Mouse (Mus musculus) ovary, postnatal 14 days (tissue): ENCODE measurements around the gene Kcnq4.

ENCODE experiments used
- DNase-seq: peaks from one replicate; pipeline ENCODE4 v3.0.0; 2022; ENCODE audit warnings: low spot score

Gene Kcnq4

DNA sequence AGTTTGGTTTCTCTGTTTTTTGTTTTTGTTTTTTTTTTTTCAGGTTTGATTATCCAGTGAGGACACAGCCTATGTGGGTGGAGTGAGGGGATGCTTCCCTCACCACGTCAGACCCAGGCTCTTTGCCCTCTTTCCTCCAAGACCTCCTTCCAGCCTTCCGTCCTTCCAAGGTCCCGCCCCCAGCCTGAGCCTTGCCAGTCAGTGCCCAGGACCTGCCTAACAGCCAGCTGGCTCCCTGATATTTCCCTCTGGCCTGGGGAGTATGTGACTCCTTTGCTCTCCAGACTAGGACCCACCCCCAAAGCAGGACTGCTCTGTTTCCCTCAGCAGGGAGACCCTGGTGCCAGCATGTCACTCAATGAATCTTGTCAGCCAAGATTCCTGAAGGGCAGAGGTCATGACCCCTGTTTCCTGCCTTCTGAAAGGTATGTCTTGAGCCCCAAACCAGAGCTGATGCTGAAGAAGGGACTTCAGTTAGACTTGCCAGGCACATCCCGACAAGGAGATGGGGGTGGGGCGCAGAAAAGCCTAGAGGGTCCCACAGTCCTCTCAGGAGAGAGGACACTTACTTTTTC, 22.8 kb downstream of the Kcnq4 start:
- DNase-seq: no peak

- no peak for DNase-seq
Measured at GRCm38 (mm10) chr4:120721574-120721973, 26.8 kb downstream of the Kcnq4 start.

GRCm38 (mm10) chr4:120719152-120719551, 29.3 kb downstream of the Kcnq4 start:
- DNase-seq: no peak

GRCm38 (mm10) chr4:120717591-120717990, 30.8 kb downstream of the Kcnq4 start:
- no peak for DNase-seq

GRCm38 (mm10) chr4:120716765-120717164, 31.6 kb downstream of the Kcnq4 start:
- no peak for DNase-seq

DNA sequence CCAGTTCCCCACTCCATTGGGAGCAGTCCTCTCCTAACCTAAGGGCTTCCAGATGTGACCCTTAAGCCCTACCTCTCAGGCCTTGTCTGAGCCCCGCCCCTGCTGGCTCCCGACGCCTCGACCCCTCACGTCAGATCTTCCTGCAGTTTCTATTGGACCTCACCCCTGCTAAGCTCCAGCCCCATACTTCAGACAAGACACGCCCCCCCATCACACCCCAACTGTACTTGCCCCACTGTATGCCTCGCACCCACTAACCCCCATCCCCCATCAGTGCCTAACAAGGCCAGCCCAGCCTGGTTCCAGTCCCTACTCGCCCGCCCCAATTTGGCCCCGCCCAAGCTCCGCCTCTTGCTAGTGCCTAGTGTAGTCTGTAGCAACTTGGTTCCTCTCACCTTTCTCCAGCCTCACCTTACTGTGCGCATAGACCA, 32.3 kb downstream of the Kcnq4 start:
- no peak for DNase-seq

DNA sequence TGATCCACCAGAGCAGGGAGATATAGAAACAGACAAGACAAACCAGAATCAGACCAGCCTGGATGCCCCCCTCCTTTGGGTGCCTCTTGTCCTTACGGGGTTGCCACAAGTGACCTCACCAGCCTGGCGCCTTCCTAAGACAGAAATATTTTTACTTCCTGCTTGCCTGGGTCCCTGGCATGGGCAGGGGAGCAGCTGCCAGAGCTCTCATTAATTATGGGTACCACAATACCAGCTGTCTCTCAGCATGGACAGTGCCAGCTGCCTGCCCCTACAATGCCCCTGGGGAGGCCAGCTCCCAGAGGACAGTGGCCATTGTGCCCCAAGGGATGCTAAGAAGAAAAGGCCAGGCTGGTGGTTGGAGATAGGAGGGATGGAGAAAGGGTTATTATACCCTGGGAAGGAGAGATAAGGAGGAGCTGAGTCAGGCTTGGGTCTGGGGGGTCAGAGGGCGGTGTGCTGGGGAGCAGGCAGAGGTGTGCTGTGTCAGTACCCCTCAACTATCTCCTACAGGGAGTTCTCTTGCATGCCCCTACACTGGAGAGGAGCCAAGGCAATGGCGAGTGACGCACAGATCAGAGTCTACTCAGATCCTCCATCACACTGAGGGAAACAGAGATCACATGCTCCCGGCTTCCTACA, 34.4 kb downstream of the Kcnq4 start:
- no peak for DNase-seq

DNA sequence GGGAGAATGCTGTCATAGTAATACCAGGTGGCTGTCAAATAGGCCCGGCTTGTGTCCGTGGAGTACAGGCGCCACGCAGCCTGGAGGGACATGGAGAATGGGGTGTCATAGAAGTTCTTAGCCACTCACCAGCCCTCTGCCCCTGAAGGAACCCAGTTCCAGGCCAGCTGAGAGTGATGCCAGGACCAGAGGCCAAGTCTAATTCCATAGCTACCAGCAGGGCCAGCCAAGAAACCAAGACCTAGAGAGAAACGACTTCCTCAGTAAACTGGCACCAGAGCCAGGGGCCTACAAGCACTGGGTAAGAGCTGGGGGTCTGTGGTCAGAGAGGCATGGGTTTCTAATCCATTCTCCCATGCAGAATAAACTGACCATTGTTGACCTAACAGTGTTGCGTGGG, 35.4 kb downstream of the Kcnq4 start:
- DNase-seq: no peak

GRCm38 (mm10) chr4:120712236-120712635, 36.2 kb downstream of the Kcnq4 start:
- DNase-seq: no peak

- DNase-seq: no peak
Measured at GRCm38 (mm10) chr4:120702511-120702910, 45.9 kb downstream of the Kcnq4 start.

- no peak for DNase-seq
Measured at GRCm38 (mm10) chr4:120702056-120702455, 46.4 kb downstream of the Kcnq4 start.

- no peak for DNase-seq
Measured at GRCm38 (mm10) chr4:120701180-120701579, 47.2 kb downstream of the Kcnq4 start.

DNA sequence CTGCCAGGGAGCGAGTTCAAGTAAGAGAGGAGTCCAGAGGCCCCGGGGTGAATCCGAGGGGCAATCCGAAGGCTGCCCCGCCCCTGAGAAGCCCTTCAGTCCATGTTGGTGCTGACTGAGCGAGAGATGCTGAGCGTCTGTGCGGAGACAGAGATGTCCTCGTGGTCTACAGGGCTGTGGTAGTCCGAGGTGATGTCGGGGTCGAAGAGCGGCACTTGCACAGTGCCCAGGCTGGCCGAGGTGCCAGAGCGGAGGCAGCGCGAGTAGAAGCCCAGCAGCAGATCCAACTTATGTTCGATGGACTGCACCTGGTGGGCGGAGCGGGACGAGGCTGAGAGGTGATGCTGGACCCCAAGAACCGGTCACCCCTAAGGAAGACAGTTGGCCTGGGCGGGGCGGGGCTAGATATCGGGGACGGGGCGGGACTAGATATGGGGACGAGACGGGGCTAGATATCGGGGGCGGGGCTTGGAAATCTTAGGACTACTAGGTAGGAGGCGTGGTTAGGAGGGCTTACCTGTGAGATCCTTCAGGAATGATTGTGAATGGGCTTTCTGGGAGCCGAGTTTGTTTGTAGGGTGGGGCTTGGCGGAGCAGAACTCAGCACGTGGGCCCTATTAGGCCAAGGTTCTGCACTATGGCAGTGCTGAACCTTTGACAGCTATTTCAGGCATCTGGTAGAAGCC, 50.5 kb downstream of the Kcnq4 start:
- DNase-seq: no peak

- DNase-seq: no peak
Measured at GRCm38 (mm10) chr4:120697353-120697752, 51.1 kb downstream of the Kcnq4 start.

- peak; percentile 68 for DNase-seq
Measured at GRCm38 (mm10) chr4:120692717-120693116, 55.7 kb downstream of the Kcnq4 start.

DNA sequence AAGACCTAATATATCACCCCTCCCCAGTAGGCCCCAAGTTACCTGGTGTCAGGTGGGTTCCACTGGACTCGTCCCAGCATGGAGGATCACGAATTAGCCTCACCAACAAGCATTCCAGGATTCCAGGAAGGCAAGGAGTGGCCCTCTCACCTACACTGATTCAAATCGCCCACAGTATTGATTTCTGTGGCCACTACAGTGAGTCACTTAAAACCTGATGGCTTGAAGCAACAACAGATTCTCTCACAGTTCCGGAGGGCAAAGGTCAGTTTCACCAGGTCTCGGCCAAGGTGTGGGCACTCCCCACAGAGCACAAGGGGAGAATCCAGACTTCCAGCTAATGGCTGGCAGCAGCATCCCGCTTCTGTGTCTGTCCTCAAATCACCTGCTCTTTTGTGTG, 59.1 kb downstream of the Kcnq4 start:
- DNase-seq: no peak

DNA sequence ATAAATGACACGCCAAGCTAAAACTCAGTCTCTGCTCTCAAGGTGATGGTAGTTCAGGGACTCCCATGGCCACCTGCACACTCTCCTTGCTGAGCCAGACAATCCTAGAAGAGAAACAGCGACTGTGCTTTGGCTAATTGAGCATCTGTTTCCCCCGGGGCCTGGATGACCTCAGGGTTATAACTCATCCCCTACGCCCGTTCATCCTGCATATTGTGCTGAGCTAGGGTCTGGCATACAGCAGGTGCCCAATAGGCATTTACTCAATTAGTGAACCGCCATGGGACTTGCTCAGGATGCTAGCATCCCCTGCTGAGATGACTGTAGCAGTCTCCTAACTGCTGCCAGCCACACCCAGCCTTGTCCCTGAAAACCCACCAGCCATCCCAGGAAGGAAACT, 61.1 kb downstream of the Kcnq4 start:
- DNase-seq: no peak

- DNase-seq: no peak
Measured at GRCm38 (mm10) chr4:120683278-120683997, 65.0 kb downstream of the Kcnq4 start.

GRCm38 (mm10) chr4:120682168-120682567, 66.2 kb downstream of the Kcnq4 start:
- DNase-seq: peak; percentile 35

DNA sequence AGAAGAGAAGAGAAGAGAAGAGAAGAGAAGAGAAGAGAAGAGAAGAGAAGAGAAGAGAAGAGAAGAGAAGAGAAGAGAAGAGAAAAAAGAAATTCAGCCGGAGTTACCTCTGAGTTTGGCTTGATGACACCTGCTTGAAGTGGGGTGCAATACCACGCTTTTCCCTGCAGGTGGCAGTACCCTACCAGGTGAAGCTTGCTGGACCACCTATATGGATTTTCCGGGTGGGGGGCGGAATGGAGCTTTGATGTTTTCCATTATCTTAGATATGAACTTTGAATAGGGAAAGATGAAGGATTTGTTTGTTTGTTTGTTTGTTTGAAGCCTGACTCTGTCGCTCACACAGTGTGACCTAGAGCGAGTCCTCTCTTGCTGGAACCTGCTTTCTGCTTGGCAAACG, 67.5 kb downstream of the Kcnq4 start:
- DNase-seq: no peak

DNA sequence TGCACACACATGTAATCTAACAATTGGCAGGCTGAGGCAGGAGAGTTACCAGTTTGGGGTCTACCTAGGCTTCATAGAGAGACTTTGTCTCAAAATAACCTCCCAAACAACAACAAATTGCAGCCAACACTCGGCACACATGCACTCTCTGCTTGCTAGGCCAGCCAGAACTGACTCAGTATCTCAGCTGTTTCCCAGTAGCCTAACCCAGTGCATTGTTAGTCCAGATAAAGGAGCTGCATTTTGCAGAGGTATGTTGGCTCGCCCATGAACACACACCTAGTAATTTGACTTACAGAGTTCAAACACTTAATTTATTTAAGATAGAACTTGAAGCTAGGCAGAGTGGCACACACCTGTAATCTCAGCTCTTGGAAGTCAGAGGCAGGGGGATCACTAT, 72.8 kb downstream of the Kcnq4 start:
- no peak for DNase-seq

- no peak for DNase-seq
Measured at GRCm38 (mm10) chr4:120674775-120675451, 73.5 kb downstream of the Kcnq4 start.
